Mouse (Mus musculus) layer of hippocampus, adult 2 months (tissue): ENCODE measurements around the gene Tmem132b. TPM values are rescaled to one million over a fixed set of nuclear protein-coding genes. Genes with fewer than 3 reads are reported as not detected.

Experiments
- DNase-seq, 2 experiments: peaks; one replicate each; pipeline ENCODE4 v3.0.0; 2022; ENCODE audit warnings: low spot score in 2 of 2
- H3K27ac ChIP-seq: fragments of 200-600 bp; 2 replicates; pipeline ENCODE4 v1.8.1; 2022
- H3K4me3 ChIP-seq: fragments of 200-600 bp; 2 replicates; pipeline ENCODE4 v1.8.1; 2022; ENCODE audit warnings: mild to moderate bottlenecking
- CTCF ChIP-seq: fragments of 200-600 bp; conservative IDR thresholded peaks from 2 replicates; pipeline ENCODE4 v1.8.1; 2022; ENCODE audit warnings: antibody characterized with exemption, mild to moderate bottlenecking, moderate library complexity
- total RNA-seq, 2 experiments: library from RNA; stranded (reverse); gene quantifications; 2 replicates each; pipeline ENCODE4 v1.2.3; 2021

The Tmem132b gene
- total RNA-seq, 2 experiments from 2014 or later = 117 to 127 TPM

GRCm38 (mm10) chr5:125497821-125498600 is 33.6 kb upstream of the Tmem132b start:
- H3K4me3 ChIP-seq = no peak overlapping the region
- H3K27ac ChIP-seq = peak overlapping the region; percentile 61; the same call in 1 of the 2 replicates
- peak; percentile 82 to 85 for DNase-seq
- TF ChIP-seq CTCF = peak; percentile 88

- TF ChIP-seq CTCF = no peak
- H3K4me3 ChIP-seq = no peak overlapping the region
- no peak overlapping the region for H3K27ac ChIP-seq
- no peak for DNase-seq
These were observed 30.1 kb upstream of the Tmem132b start for GRCm38 (mm10) chr5:125501505-125501904.

GRCm38 (mm10) chr5:125502186-125502585 is 29.4 kb upstream of the Tmem132b start:
- H3K27ac ChIP-seq = no peak overlapping the region
- no peak for DNase-seq
- TF ChIP-seq CTCF = no peak

GRCm38 (mm10) chr5:125503628-125504027 is 27.9 kb upstream of the Tmem132b start:
- no peak for DNase-seq
- H3K4me3 ChIP-seq = no peak overlapping the region
- H3K27ac ChIP-seq = no peak overlapping the region; the same call in 1 of the 2 replicates
- TF ChIP-seq CTCF = no peak

More at GRCm38 (mm10) chr5:125502186-125502585, 29.4 kb upstream of the Tmem132b start:
- H3K4me3 ChIP-seq = no peak overlapping the region

GRCm38 (mm10) chr5:125504692-125505091 is 26.9 kb upstream of the Tmem132b start:
- no peak for TF ChIP-seq CTCF
- no peak for DNase-seq
- Histone ChIP-seq H3K27ac (peak overlapping the region; percentile 68; the same call in 1 of the 2 replicates), H3K4me3 (no peak overlapping the region)

GRCm38 (mm10) chr5:125505968-125506367 is 25.6 kb upstream of the Tmem132b start:
- Histone ChIP-seq H3K4me3 (no peak overlapping the region; the same call in 1 of the 2 replicates), H3K27ac (peak overlapping the region; percentile 78)
- peak in 1 of 2 experiments; percentile 60 for DNase-seq
- TF ChIP-seq CTCF = no peak

- H3K27ac ChIP-seq = no peak overlapping the region
- TF ChIP-seq CTCF = peak; percentile 66
- no peak for DNase-seq
- no peak overlapping the region for H3K4me3 ChIP-seq
These were observed 24.0 kb upstream of the Tmem132b start for GRCm38 (mm10) chr5:125507582-125507981.

GRCm38 (mm10) chr5:125508006-125508405 is 23.6 kb upstream of the Tmem132b start:
- H3K27ac ChIP-seq = no peak overlapping the region
- no peak for TF ChIP-seq CTCF

GRCm38 (mm10) chr5:125509541-125509940 is 22.0 kb upstream of the Tmem132b start:
- TF ChIP-seq CTCF = peak; percentile 88
- no peak overlapping the region for H3K27ac ChIP-seq
- H3K4me3 ChIP-seq = no peak overlapping the region
- DNase-seq = peak in 1 of 2 experiments; percentile 80

More at GRCm38 (mm10) chr5:125508006-125508405, 23.6 kb upstream of the Tmem132b start:
- no peak for DNase-seq
- H3K4me3 ChIP-seq = no peak overlapping the region

- DNase-seq = no peak
- H3K4me3 ChIP-seq = no peak overlapping the region
These were observed 16.6 kb upstream of the Tmem132b start for GRCm38 (mm10) chr5:125515006-125515405.

GRCm38 (mm10) chr5:125518640-125519039 is 12.9 kb upstream of the Tmem132b start:
- Histone ChIP-seq H3K27ac (no peak overlapping the region; the same call in 1 of the 2 replicates), H3K4me3 (no peak overlapping the region)
- TF ChIP-seq CTCF = peak; percentile 84
- peak in 1 of 2 experiments; percentile 61 for DNase-seq

More at GRCm38 (mm10) chr5:125515006-125515405, 16.6 kb upstream of the Tmem132b start:
- H3K27ac ChIP-seq = no peak overlapping the region; the same call in 1 of the 2 replicates
- no peak for TF ChIP-seq CTCF

- TF ChIP-seq CTCF = peak; percentile 23; the same call in 1 of the 2 replicates
- Histone ChIP-seq H3K27ac (peak overlapping the region; percentile 71), H3K4me3 (peak overlapping the region; percentile 28; the same call in 1 of the 2 replicates)
- no peak for DNase-seq
These were observed 10.5 kb upstream of the Tmem132b start for GRCm38 (mm10) chr5:125520930-125521590.

- Histone ChIP-seq H3K4me3 (no peak overlapping the region), H3K27ac (no peak overlapping the region)
- DNase-seq = no peak
- TF ChIP-seq CTCF = no peak
These were observed 8.2 kb upstream of the Tmem132b start for GRCm38 (mm10) chr5:125523361-125523760.
